Mouse (Mus musculus): ENCODE measurements around the gene Kcnk13. TPM values are rescaled to one million over a fixed set of nuclear protein-coding genes. Genes with fewer than 3 reads are reported as not detected.

The Kcnk13 gene
- total and polyA plus RNA-seq, 2 experiments from 2014 or later: 0.34 to 2.6 TPM

- no peak overlapping the region for H3K27ac ChIP-seq (ENCODE audit: low read depth)
- WGBS: 80% methylated on average over 10 of the region's 10 CpGs
- H3K36me3 ChIP-seq (replicated peaks; ENCODE audit: control insufficient read depth, insufficient read depth, low read length): no peaks in the 10 kb centered on the region
- H3K4me1 ChIP-seq (ENCODE audit: control insufficient read depth, insufficient read depth): no peaks in the 10 kb centered on the region
- no peak overlapping the region for H3K4me3 ChIP-seq (ENCODE audit: low read depth, low read length)
- no peaks in the 10 kb centered on the region for H3K9me3 ChIP-seq (replicated peaks; ENCODE audit: control insufficient read depth, low read length)
- no peak overlapping the region for H3K9ac ChIP-seq (replicated peaks; ENCODE audit: low read depth, low read length)
- no peak overlapping the region for H3K4me2 ChIP-seq (ENCODE audit: low read depth, low read length)
- no peaks in the 10 kb centered on the region for H3K27me3 ChIP-seq (ENCODE audit: control insufficient read depth, insufficient read depth, low read length)
- ATAC-seq (ENCODE audit: insufficient read depth, low read depth): no peak
- DNase-seq (ENCODE audit: low spot score): no peak
- no peak for TF ChIP-seq EP300 (IDR thresholded peaks at IDR 0.05; ENCODE audit: low read depth)
- no peak for TF ChIP-seq CTCF (IDR thresholded peaks at IDR 0.05; ENCODE audit: low read depth)
Measured at GRCm38 (mm10) chr12:100061071-100061470, 96.8 kb downstream of the Kcnk13 start.

GRCm38 (mm10) chr12:100061826-100062225 lies 97.5 kb downstream of the Kcnk13 start:
- no peak overlapping the region for H3K4me2 ChIP-seq (ENCODE audit: low read depth, low read length)
- no peak overlapping the region for H3K4me3 ChIP-seq (ENCODE audit: low read depth, low read length)
- H3K9me3 ChIP-seq (replicated peaks; ENCODE audit: control insufficient read depth, low read length): no peaks in the 10 kb centered on the region
- no peak for TF ChIP-seq CTCF (IDR thresholded peaks at IDR 0.05; ENCODE audit: low read depth)
- no peak for TF ChIP-seq EP300 (IDR thresholded peaks at IDR 0.05; ENCODE audit: low read depth)
- ATAC-seq (ENCODE audit: insufficient read depth, low read depth) (no peak), DNase-seq (ENCODE audit: low spot score) (no peak)
- no peak overlapping the region for H3K9ac ChIP-seq (replicated peaks; ENCODE audit: low read depth, low read length)
- H3K27ac ChIP-seq (ENCODE audit: low read depth): no peak overlapping the region
- no peaks in the 10 kb centered on the region for H3K4me1 ChIP-seq (ENCODE audit: control insufficient read depth, insufficient read depth)
- H3K27me3 ChIP-seq (ENCODE audit: control insufficient read depth, insufficient read depth, low read length): no peaks in the 10 kb centered on the region
- no peaks in the 10 kb centered on the region for H3K36me3 ChIP-seq (replicated peaks; ENCODE audit: control insufficient read depth, insufficient read depth, low read length)

GRCm38 (mm10) chr12:100062584-100062983 lies 98.3 kb downstream of the Kcnk13 start:
- Histone ChIP-seq H3K9me3 (replicated peaks; ENCODE audit: control insufficient read depth, low read length) (no peaks in the 10 kb centered on the region), H3K4me2 (ENCODE audit: low read depth, low read length) (no peak overlapping the region), H3K4me1 (ENCODE audit: control insufficient read depth, insufficient read depth) (no peaks in the 10 kb centered on the region), H3K36me3 (replicated peaks; ENCODE audit: control insufficient read depth, insufficient read depth, low read length) (no peaks in the 10 kb centered on the region), H3K9ac (replicated peaks; ENCODE audit: low read depth, low read length) (no peak overlapping the region), H3K4me3 (ENCODE audit: low read depth, low read length) (no peak overlapping the region), H3K27ac (ENCODE audit: low read depth) (no peak overlapping the region), H3K27me3 (ENCODE audit: control insufficient read depth, insufficient read depth, low read length) (no peaks in the 10 kb centered on the region)
- 63% methylated on average over 3 of the region's 3 CpGs for WGBS
- DNase-seq (ENCODE audit: low spot score) (no peak), ATAC-seq (ENCODE audit: insufficient read depth, low read depth) (no peak)
- TF ChIP-seq CTCF (IDR thresholded peaks at IDR 0.05; ENCODE audit: low read depth) (no peak), EP300 (IDR thresholded peaks at IDR 0.05; ENCODE audit: low read depth) (no peak)

- no peak overlapping the region for H3K4me2 ChIP-seq (ENCODE audit: low read depth, low read length)
- WGBS: 72% methylated on average over 3 of the region's 3 CpGs
- no peak overlapping the region for H3K9ac ChIP-seq (replicated peaks; ENCODE audit: low read depth, low read length)
- H3K27ac ChIP-seq (ENCODE audit: low read depth): no peak overlapping the region
- no peak for ATAC-seq (ENCODE audit: insufficient read depth, low read depth)
- H3K27me3 ChIP-seq (ENCODE audit: control insufficient read depth, insufficient read depth, low read length): no peaks in the 10 kb centered on the region
- no peaks in the 10 kb centered on the region for H3K9me3 ChIP-seq (replicated peaks; ENCODE audit: control insufficient read depth, low read length)
- no peak overlapping the region for H3K4me3 ChIP-seq (ENCODE audit: low read depth, low read length)
- no peak for TF ChIP-seq EP300 (IDR thresholded peaks at IDR 0.05; ENCODE audit: low read depth)
- TF ChIP-seq CTCF (IDR thresholded peaks at IDR 0.05; ENCODE audit: low read depth): no peak
- no peaks in the 10 kb centered on the region for H3K36me3 ChIP-seq (replicated peaks; ENCODE audit: control insufficient read depth, insufficient read depth, low read length)
- no peak for DNase-seq (ENCODE audit: low spot score)
- no peaks in the 10 kb centered on the region for H3K4me1 ChIP-seq (ENCODE audit: control insufficient read depth, insufficient read depth)
Measured at GRCm38 (mm10) chr12:100065109-100065508, 100.8 kb downstream of the Kcnk13 start.

- H3K27ac ChIP-seq (ENCODE audit: low read depth): no peak overlapping the region
- no peak for DNase-seq (ENCODE audit: low spot score)
- no peak overlapping the region for H3K4me2 ChIP-seq (ENCODE audit: low read depth, low read length)
- 77% methylated on average over 5 of the region's 5 CpGs for WGBS
- no peak for ATAC-seq (ENCODE audit: insufficient read depth, low read depth)
- H3K27me3 ChIP-seq (ENCODE audit: control insufficient read depth, insufficient read depth, low read length): no peaks in the 10 kb centered on the region
- H3K4me3 ChIP-seq (ENCODE audit: low read depth, low read length): no peak overlapping the region
- TF ChIP-seq EP300 (IDR thresholded peaks at IDR 0.05; ENCODE audit: low read depth) (no peak), CTCF (IDR thresholded peaks at IDR 0.05; ENCODE audit: low read depth) (no peak)
- H3K9ac ChIP-seq (replicated peaks; ENCODE audit: low read depth, low read length): no peak overlapping the region
- H3K36me3 ChIP-seq (replicated peaks; ENCODE audit: control insufficient read depth, insufficient read depth, low read length): no peaks in the 10 kb centered on the region
- no peaks in the 10 kb centered on the region for H3K9me3 ChIP-seq (replicated peaks; ENCODE audit: control insufficient read depth, low read length)
- no peaks in the 10 kb centered on the region for H3K4me1 ChIP-seq (ENCODE audit: control insufficient read depth, insufficient read depth)
Measured at GRCm38 (mm10) chr12:100067477-100067876, 103.2 kb downstream of the Kcnk13 start.

- H3K27ac ChIP-seq (ENCODE audit: low read depth): no peak overlapping the region
- no peaks in the 10 kb centered on the region for H3K27me3 ChIP-seq (ENCODE audit: control insufficient read depth, insufficient read depth, low read length)
- no peaks in the 10 kb centered on the region for H3K36me3 ChIP-seq (replicated peaks; ENCODE audit: control insufficient read depth, insufficient read depth, low read length)
- TF ChIP-seq CTCF (IDR thresholded peaks at IDR 0.05; ENCODE audit: low read depth): no peak
- TF ChIP-seq EP300 (IDR thresholded peaks at IDR 0.05; ENCODE audit: low read depth): no peak
- H3K4me2 ChIP-seq (ENCODE audit: low read depth, low read length): no peak overlapping the region
- WGBS: 27% methylated on average over 4 of the region's 4 CpGs
- no peaks in the 10 kb centered on the region for H3K4me1 ChIP-seq (ENCODE audit: control insufficient read depth, insufficient read depth)
- DNase-seq (ENCODE audit: low spot score) (peak; percentile 19), ATAC-seq (ENCODE audit: insufficient read depth, low read depth) (peak; percentile 58)
- H3K4me3 ChIP-seq (ENCODE audit: low read depth, low read length): no peak overlapping the region
- H3K9me3 ChIP-seq (replicated peaks; ENCODE audit: control insufficient read depth, low read length): no peaks in the 10 kb centered on the region
- H3K9ac ChIP-seq (replicated peaks; ENCODE audit: low read depth, low read length): no peak overlapping the region
Measured at GRCm38 (mm10) chr12:100073201-100073672, 108.9 kb downstream of the Kcnk13 start.
